Mouse (Mus musculus) heart, embryonic 13.5 days (tissue): Measurements from ENCODE around the gene Sdhaf1. TPM values are rescaled to one million over a fixed set of nuclear protein-coding genes. Genes with fewer than 3 reads are reported as not detected.
A peak's percentile ranks its signal among the peaks of the same experiment; 100 is the strongest.

Experiments
- ATAC-seq: fragments of 200-750 bp; cut with Nextera tagmentation; 2 replicates; pipeline ENCODE4 v1.8.0; 2017; ENCODE audit warnings: moderate TSS enrichment; ENCODE audit not compliant: insufficient number of reproducible peaks, low FRiP score, low TSS enrichment; ENCODE audit errors: extremely low read depth
- H3K27ac ChIP-seq: fragments of 300-500 bp; sonication (generic); replicated peaks from 2 replicates; pipeline ENCODE4 v1.5.1; 2015; ENCODE audit warnings: moderate library complexity, mild to moderate bottlenecking, inconsistent platforms
- H3K27me3 ChIP-seq: fragments of 300-500 bp; sonication (generic); replicated peaks from 2 replicates; pipeline ENCODE4 v1.6.1; 2015; ENCODE audit warnings: mild to moderate bottlenecking, inconsistent platforms
- H3K36me3 ChIP-seq: fragments of 300-500 bp; sonication (generic); 2 replicates; pipeline ENCODE4 v1.6.1; 2015; ENCODE audit warnings: mild to moderate bottlenecking, inconsistent platforms
- H3K4me1 ChIP-seq: fragments of 300-500 bp; sonication (generic); 2 replicates; pipeline ENCODE4 v1.6.1; 2015; ENCODE audit warnings: inconsistent platforms
- H3K4me2 ChIP-seq: fragments of 300-500 bp; sonication (generic); 2 replicates; pipeline ENCODE4 v1.6.1; 2015; ENCODE audit warnings: inconsistent platforms, mild to moderate bottlenecking, moderate library complexity
- H3K4me3 ChIP-seq: fragments of 300-500 bp; sonication (generic); 2 replicates; pipeline ENCODE4 v1.5.1; 2015; ENCODE audit warnings: moderate library complexity, mild to moderate bottlenecking, inconsistent platforms
- H3K9ac ChIP-seq: fragments of 300-500 bp; sonication (generic); 2 replicates; pipeline ENCODE4 v1.6.1; 2015; ENCODE audit warnings: inconsistent platforms, mild to moderate bottlenecking, moderate library complexity
- H3K9me3 ChIP-seq: fragments of 300-500 bp; sonication (generic); 2 replicates; pipeline ENCODE4 v1.6.1; 2016; ENCODE audit warnings: inconsistent platforms
- WGBS: fragments of 180-500 bp; shearing (Covaris S2); methylation state at CpG from one replicate; pipeline ENCODE4 v1.1.7; 2015; ENCODE audit warnings: mixed read lengths; 5-methylcytosine and 5-hydroxymethylcytosine counted together
- polyA plus RNA-seq: library from polyadenylated mRNA; unstranded; fragments of >200 nt; fragmentation: Nextera tagmentation; extraction: Ambion mirVana; gene quantifications from 2 replicates; pipeline ENCODE4 v1.2.1, GENCODE M21; 2015

The Sdhaf1 gene
- polyA plus RNA-seq, 1 experiment from 2014 or later, result 14.6 TPM

DNA sequence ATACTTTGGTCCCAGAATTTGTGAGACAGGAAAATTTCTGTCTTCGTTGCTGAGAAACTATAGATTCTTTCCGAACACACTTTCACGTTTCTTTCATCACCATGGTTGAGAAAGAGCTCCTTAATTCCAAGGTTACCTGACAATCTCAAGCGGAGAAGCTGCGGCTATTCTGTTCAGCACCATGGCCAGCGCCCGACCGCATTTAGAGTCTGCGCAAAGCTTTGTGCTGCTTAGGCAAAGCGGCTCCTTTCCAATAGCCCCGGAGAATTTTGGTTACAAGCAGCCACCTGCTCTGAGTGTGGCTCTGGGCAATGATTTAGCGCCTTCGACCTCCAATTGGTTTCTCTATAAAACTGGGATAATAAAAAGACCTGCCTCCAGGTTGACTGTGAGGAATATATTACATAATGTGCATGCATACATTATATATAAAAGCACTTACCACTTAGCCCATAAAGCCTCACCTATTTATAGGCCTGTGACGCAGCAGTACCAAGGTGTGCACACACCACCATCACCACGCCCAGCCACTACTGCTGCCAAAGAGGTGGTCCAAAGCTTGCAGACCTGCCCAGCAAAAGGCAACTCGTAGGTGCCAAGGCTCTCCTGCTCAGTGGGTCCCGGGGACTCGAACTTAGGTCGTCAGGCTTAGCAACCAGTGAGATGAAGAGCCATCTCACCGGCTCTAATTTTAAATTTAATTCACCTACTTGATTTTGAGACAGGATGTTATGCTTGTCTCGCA lies 23.1 kb upstream of the Sdhaf1 start:
- Histone ChIP-seq H3K4me1 (no peaks in the 10 kb centered on the region), H3K9me3 (no peaks in the 10 kb centered on the region), H3K36me3 (no peaks in the 10 kb centered on the region), H3K27ac (no peak overlapping the region), H3K4me3 (no peak overlapping the region), H3K4me2 (no peak overlapping the region), H3K9ac (no peak overlapping the region), H3K27me3 (peaks cover 81% of the 10 kb centered on the region)
- no peak for ATAC-seq
- 22% methylated on average over 21 of the region's 21 CpGs for WGBS

DNA sequence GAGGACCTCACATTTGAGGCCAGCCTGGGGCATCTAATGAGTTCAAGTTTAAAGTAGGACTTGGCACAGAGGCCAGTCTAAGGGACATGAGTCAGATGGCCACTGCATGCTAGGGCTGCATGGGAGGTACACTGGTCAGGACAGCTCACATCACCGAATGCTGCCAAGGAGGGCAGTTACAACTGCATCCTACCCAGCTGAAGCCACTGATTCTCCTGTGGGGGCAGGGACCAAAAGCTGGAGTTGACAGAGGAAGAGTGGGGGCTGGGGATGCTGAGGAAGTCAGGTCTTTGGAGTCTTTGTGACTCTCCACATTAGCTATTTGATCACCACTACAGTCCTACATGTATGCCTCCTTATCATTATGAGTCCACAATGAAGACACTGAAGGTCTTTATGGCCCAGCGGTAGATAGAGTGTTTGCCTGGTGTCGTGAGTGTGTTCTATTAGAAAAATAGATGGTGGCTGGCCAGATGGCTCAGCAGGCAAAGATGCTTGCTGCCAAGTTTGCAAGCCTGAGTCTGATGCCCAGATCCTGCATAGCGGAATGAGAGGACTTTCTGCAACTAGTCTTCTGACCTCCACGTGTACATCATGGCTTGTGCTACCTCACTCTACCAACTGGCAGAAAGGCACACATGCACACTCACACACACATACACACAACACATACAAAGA lies 15.9 kb upstream of the Sdhaf1 start:
- WGBS, result 65% methylated on average over 5 of the region's 5 CpGs

DNA sequence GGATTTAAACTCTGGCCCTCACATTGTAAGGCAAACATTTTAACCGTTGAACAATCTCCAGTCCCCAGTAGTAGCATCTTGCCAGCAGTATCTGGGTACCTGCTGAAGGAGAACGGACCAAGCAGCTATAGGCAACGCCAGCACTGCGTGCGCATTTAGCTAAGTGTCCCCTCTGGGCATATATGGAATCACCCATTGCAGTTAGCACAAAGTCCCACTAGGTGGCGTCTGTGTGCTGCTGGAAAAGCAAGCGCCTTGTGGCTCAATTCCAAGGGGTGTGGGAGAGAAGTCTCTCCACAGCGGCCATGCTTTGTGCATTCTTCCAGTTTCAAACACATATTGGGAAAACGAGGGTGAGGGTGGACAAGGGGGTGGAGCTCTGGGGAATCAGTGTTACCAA lies 12.7 kb upstream of the Sdhaf1 start:
- no peak for ATAC-seq
- H3K4me1 ChIP-seq, result peaks cover 32% of the 10 kb centered on the region
- WGBS, result 4% methylated on average over 9 of the region's 9 CpGs

More for the DNA sequence above, 15.9 kb upstream of the Sdhaf1 start:
- peaks cover 1% of the 10 kb centered on the region for H3K4me1 ChIP-seq
- no peak overlapping the region for H3K27ac ChIP-seq
- H3K4me2 ChIP-seq, result no peak overlapping the region
- H3K4me3 ChIP-seq, result no peak overlapping the region
- H3K27me3 ChIP-seq, result peaks cover 72% of the 10 kb centered on the region
- no peaks in the 10 kb centered on the region for H3K36me3 ChIP-seq
- no peaks in the 10 kb centered on the region for H3K9me3 ChIP-seq
- ATAC-seq, result no peak
- H3K9ac ChIP-seq, result no peak overlapping the region

DNA sequence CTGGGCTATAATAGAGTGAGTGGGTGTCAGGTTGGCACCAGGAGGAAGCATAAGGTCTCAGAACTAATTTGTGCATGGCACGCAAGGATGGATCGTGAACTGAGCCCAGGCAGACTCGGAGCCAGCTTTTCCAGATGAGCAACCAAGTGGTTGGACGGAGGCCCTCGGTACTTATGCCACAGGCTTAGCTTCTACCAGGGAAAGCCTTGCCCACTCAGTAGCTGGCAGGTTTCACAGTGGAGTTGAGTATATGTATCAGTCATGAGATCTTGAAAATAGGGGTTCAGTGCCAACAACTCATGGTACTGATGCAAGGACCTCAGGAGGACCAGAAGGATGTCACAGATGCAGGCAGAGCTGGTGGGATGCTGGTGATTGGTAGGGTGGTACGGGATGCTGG lies 12.0 kb upstream of the Sdhaf1 start:
- ATAC-seq, result no peak

More for the DNA sequence above, 12.7 kb upstream of the Sdhaf1 start:
- no peak overlapping the region for H3K27ac ChIP-seq
- no peaks in the 10 kb centered on the region for H3K9me3 ChIP-seq
- H3K4me3 ChIP-seq, result no peak overlapping the region
- peaks cover 51% of the 10 kb centered on the region for H3K27me3 ChIP-seq
- no peak overlapping the region for H3K9ac ChIP-seq
- no peaks in the 10 kb centered on the region for H3K36me3 ChIP-seq
- H3K4me2 ChIP-seq, result peak overlapping the region; percentile 24; the same call in 1 of the 2 replicates

DNA sequence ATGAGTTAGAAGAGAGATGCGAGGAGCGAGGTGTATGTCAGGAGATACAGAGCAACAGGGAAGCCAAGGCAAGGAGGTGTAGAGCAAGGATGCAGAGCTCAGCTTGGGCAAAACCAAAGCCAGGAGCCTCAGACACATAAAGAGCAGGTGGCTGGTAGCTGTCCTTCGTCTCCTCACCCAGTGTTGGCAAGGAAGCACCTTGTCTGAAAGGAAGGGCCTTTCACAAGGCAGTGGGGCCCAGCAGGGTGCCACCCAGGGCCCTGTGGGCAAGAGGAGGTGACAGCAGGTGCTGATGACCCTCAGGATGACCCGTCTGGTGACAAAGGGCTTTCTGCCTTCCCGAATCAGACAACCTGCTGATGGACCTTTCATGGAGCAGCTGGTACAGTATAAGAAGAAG lies 10.9 kb upstream of the Sdhaf1 start:
- Histone ChIP-seq H3K9ac (peak overlapping the region; percentile 2; the same call in 1 of the 2 replicates), H3K27ac (no peak overlapping the region), H3K36me3 (no peaks in the 10 kb centered on the region), H3K4me3 (no peak overlapping the region), H3K4me2 (no peak overlapping the region), H3K9me3 (no peaks in the 10 kb centered on the region), H3K4me1 (peaks cover 32% of the 10 kb centered on the region), H3K27me3 (peaks cover 37% of the 10 kb centered on the region)
- 60% methylated on average over 5 of the region's 5 CpGs for WGBS
- no peak for ATAC-seq

More for the DNA sequence above, 12.0 kb upstream of the Sdhaf1 start:
- no peak overlapping the region for H3K4me2 ChIP-seq
- 78% methylated on average over 6 of the region's 6 CpGs for WGBS
- H3K9me3 ChIP-seq, result no peaks in the 10 kb centered on the region
- H3K27ac ChIP-seq, result no peak overlapping the region
- peaks cover 44% of the 10 kb centered on the region for H3K27me3 ChIP-seq
- no peaks in the 10 kb centered on the region for H3K36me3 ChIP-seq
- H3K4me1 ChIP-seq, result peaks cover 32% of the 10 kb centered on the region
- H3K4me3 ChIP-seq, result no peak overlapping the region
- no peak overlapping the region for H3K9ac ChIP-seq

DNA sequence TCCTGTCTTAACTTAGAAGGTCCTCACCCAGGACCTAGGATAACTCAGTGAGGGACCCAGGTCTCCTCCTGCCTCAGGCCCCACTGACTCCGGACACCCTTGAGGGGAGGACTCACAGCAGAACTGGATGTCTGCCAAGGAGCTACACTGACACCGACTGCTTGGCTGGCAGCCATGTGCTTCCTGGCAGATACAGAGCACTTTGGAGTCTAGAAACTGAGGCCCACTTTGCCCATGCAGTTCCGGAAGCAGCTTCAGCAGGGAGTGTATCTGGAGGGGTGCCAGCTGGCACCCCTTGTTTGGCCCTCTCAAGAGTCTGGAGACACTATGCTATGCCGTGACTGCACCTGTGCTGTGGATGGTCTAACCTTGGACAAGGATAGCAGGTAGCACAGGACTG lies 9.7 kb upstream of the Sdhaf1 start:
- Histone ChIP-seq H3K9me3 (no peaks in the 10 kb centered on the region), H3K27me3 (peaks cover 26% of the 10 kb centered on the region), H3K4me3 (no peak overlapping the region), H3K4me1 (peaks cover 37% of the 10 kb centered on the region), H3K4me2 (peak overlapping the region; percentile 46), H3K27ac (peak overlapping the region; percentile 84), H3K9ac (peak overlapping the region; percentile 33; the same call in 1 of the 2 replicates), H3K36me3 (no peaks in the 10 kb centered on the region)
- 5% methylated on average over 4 of the region's 4 CpGs for WGBS
- ATAC-seq, result peak; percentile 69

DNA sequence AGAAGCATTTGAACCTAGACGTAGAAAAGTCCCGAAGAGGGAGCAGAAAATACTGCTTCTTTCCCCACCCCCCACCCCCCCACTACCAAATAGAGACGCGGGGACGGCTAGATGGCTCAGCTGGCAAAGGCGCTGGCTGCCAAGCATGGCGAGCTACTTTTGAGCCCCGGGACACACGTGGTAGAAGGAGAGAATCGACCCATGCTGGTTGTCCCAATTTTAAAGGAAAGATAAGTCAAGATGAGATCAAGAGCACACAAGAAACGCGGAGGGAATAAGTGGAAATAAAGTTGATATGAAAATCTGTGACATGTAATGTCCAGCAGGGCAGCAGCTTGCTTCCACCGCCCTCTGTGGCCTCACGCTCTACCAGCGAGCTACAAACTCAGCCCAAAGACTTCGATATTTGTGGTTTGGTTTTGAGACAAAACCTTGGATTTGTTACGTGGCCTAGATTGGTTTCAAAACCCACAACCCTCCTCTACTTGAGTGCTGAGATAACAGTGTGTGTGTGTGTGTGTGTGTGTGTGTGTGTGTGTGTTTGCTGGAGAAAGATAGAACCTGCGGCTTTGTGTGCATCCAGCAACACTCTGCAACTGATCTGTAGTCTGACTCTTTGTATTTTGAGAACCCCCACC lies 9.0 kb upstream of the Sdhaf1 start:
- Histone ChIP-seq H3K9ac (peak overlapping the region; percentile 5; the same call in 1 of the 2 replicates), H3K9me3 (no peaks in the 10 kb centered on the region), H3K4me2 (peak overlapping the region; percentile 46), H3K4me1 (peaks cover 43% of the 10 kb centered on the region), H3K36me3 (no peaks in the 10 kb centered on the region), H3K27me3 (peaks cover 20% of the 10 kb centered on the region), H3K27ac (peak overlapping the region; percentile 84), H3K4me3 (no peak overlapping the region)
- ATAC-seq, result no peak
- WGBS, result 50% methylated on average over 18 of the region's 18 CpGs

DNA sequence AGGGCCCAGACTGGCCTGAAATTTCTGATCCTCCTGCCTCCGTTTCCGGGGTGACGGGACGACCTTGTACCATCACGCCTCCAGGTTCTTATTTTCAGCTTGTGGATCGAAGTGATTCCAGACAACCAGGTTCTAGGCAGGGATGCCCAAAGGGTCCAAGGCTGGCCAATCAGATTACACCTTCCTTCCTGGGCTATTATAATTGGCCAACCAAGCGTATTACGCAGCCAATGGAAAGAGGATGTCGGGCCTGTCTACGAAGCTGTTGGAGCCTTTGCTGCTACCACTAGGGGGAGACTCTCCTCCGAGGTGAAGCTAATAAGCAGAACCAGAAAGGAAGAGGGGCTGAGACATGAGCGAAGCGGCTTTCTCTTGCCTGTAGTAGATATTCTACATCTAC lies 8.2 kb upstream of the Sdhaf1 start:
- Histone ChIP-seq H3K36me3 (no peaks in the 10 kb centered on the region), H3K27me3 (peaks cover 18% of the 10 kb centered on the region), H3K9me3 (no peaks in the 10 kb centered on the region), H3K4me3 (peak overlapping the region; percentile 14; the same call in 1 of the 2 replicates), H3K9ac (peak overlapping the region; percentile 5; the same call in 1 of the 2 replicates), H3K4me2 (peak overlapping the region; percentile 46), H3K4me1 (peaks cover 48% of the 10 kb centered on the region), H3K27ac (peak overlapping the region; percentile 84; the same call in 1 of the 2 replicates)
- ATAC-seq, result no peak
- WGBS, result 9% methylated on average over 13 of the region's 13 CpGs

DNA sequence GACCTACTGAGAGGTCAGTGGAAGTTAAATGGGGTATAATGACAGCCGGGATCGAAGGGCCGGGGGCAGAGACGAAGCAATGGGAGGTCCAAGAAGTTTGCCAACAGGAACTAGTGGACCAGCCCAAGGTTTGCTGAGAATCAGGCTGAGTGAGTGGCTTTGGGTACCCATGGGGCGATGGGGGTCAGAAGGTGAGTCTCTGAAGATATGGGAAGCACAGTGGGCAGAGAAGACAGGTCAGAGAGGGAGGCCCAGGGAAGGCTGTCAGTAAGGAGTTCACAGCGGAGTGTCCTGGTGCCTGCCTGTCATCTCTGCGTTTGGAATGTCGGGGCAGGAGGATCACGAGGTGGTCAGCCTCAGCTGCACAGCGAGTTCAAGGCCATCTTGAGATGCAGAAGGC lies 4.7 kb upstream of the Sdhaf1 start:
- no peaks in the 10 kb centered on the region for H3K36me3 ChIP-seq
- no peak for ATAC-seq
- peaks cover 37% of the 10 kb centered on the region for H3K4me1 ChIP-seq
- no peak overlapping the region for H3K4me2 ChIP-seq
- no peaks in the 10 kb centered on the region for H3K27me3 ChIP-seq
- 0 out of 2 replicates have a peak, but pooled peaks cover 4% of the 10 kb centered on the region for H3K9me3 ChIP-seq
- H3K27ac ChIP-seq, result no peak overlapping the region
- 53% methylated on average over 10 of the region's 10 CpGs for WGBS
- no peak overlapping the region for H3K4me3 ChIP-seq
- no peak overlapping the region for H3K9ac ChIP-seq

DNA sequence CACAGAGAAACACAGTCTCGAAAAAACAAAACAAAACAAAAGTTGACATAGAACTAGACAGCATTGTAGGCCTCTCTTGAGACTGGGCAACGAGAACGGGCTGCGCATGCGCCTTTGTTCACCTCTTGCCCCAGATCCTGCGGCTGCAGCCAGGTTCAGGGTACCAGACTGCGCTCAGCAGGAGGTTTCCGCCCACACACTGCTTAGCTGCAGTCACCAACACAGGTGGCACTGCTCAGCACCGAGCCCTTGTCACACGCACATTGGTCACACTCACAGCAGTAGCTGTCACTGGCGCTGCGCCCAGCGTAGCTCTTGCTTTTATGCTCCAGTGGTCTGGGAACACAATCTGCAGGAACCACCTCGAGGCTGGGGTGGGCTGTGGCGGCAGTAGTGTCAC lies 3.4 kb upstream of the Sdhaf1 start:
- no peak overlapping the region for H3K4me3 ChIP-seq
- H3K9ac ChIP-seq, result no peak overlapping the region
- no peak for ATAC-seq

DNA sequence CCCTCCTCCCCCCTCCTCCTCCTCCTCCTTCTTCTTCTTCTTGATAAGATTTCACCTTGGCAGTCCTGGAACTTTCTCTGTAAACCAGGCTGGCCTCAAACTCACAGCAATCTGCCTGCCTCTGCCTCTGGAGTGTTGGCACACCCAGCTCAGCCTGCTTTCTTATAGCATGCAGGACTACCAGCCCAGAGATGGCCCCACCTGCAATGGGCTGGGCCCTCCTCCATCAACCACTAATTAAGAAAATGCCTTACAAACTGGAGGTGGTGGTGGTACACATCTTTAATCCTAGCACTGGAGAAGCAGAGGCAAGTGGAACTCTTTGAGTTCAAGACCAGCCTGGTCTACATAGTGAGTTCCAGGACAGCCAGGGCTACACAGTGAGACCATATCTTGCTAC lies 2.7 kb upstream of the Sdhaf1 start:
- Histone ChIP-seq H3K36me3 (no peaks in the 10 kb centered on the region), H3K4me2 (no peak overlapping the region), H3K27me3 (no peaks in the 10 kb centered on the region), H3K4me1 (peaks cover 28% of the 10 kb centered on the region), H3K27ac (no peak overlapping the region), H3K9ac (no peak overlapping the region), H3K4me3 (no peak overlapping the region), H3K9me3 (0 out of 2 replicates have a peak, but pooled peaks cover 4% of the 10 kb centered on the region)
- no peak for ATAC-seq

More for the DNA sequence above, 3.4 kb upstream of the Sdhaf1 start:
- peaks cover 34% of the 10 kb centered on the region for H3K4me1 ChIP-seq
- H3K36me3 ChIP-seq, result no peaks in the 10 kb centered on the region
- H3K9me3 ChIP-seq, result 0 out of 2 replicates have a peak, but pooled peaks cover 4% of the 10 kb centered on the region
- WGBS, result 45% methylated on average over 15 of the region's 15 CpGs
- H3K27ac ChIP-seq, result peak overlapping the region; percentile 66
- no peaks in the 10 kb centered on the region for H3K27me3 ChIP-seq
- H3K4me2 ChIP-seq, result no peak overlapping the region
